Mouse (Mus musculus) retina, postnatal 1 day (tissue): ENCODE measurements around the gene Polr1d.

Source experiments
- DNase-seq: peaks from one replicate; pipeline ENCODE4 v3.0.0-alpha.2; 2012

Gene Polr1d

DNA sequence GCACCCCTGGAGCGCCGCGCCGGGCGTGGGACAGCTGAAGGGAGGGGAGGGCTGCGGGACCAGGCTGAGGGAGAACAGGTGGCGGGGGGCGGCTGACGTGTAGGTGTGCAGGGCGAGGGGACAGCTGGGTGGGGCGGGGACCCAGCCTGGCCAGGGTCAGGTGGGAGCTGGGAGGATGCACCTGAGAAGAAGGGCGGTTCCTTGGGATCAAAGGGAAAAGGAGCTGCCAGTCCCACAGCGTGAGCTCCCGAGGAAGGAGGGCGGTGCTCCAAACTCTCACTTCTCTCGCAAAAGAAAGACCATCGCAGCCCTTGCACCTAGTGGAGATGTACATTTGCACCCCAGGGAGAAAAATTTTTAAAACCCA, at the start of gene Polr1d:
Polr1d (plus strand) TSS at position 252 of the 367 bp plus-strand sequence.
- DNase-seq = no peak

DNA sequence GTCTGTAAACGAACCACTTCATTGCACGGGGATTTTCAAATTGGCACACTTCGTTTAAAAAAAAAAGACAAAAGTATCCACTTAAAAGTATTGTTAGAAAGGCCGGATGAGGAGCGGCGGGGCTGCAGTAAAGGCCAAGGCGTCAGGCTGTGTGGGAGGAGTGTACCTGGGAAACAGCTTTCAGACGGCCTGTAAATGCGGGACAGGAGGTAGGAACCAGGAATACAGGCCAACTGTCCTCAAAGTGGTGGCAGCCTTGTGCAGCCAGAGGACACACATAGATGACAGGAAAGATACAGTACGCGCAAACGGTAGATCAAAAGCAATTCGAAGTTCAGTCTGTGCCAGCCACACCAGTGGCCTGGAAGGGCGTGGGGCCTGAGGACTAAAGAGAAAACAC, 45.6 kb upstream of the Polr1d start:
- no peak for DNase-seq

DNA sequence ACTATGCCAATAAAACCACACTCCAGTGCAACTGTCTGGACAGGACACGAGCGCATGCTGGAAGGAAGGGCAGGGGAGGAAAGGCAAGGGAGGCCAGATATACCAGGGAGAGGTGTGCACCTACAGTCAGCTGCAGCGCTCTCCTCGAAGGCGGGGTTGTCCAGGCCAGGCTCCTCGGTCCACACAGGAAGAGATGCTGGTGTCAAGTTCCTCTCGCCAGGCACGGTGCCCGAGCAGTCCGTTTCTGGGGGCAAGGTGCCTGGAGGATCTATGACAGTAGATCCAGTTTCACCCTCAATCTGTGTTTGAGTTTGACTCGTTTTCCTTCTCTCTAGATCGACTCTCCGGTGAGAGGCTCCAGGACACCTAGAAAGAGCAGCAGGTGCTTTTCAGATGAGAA, 43.7 kb upstream of the Polr1d start:
- DNase-seq = no peak

DNA sequence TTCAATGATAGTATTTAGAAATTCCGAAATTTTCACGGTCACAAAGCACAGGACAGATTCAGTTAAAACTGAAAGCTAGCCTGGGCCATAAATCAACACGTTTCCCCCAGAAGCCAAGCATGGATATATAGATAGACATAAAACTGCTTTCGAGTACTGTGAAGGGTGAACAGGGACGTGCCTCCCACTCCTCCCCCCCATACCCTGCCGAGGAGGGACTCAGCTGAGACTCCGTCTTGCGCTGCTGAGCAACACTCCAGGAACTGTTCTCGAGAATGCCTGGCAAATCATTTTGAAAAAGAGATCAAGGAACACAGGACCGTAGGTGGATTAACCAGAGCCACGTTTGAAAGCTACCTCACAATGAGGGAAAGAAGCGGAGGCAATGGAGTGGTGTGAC, 42.6 kb upstream of the Polr1d start:
- DNase-seq = no peak

DNA sequence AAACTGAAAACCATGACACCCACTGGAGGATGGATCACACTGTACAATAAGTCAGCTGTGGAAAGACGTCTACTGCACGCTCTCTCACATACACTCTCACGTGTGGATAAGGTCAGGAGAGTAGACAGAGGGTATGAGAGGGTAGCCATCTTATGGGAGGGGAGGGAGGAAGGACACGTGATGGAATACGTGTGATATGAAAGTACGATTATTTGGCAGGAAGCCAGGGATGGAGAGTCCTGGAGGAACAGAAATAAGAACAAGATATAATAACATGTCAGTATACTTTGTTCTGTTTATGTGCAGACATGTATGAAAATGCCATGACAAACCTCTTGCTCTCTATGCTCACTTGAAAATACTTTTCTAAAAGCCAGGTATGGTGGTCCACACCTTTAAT, 41.5 kb upstream of the Polr1d start:
- DNase-seq = no peak

DNA sequence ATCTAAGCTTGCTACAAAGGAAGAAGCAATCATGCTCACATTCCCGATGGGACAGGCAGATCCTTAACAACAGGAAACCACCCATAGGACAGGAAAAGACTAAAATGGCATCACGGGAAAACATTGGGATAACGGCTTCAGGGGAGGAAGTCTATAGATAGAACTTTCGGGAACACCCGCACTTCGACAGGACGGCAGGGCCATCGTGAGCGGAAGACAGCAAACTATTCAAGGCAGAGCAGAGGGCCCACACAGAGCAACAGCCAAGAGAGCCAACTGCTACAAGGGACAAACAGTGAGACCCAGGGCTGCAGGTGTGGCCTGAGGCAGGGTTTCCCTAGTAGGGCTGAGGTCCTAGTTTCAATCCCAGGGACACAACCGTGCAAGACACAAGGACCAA, 40.8 kb upstream of the Polr1d start:
- DNase-seq = no peak

DNA sequence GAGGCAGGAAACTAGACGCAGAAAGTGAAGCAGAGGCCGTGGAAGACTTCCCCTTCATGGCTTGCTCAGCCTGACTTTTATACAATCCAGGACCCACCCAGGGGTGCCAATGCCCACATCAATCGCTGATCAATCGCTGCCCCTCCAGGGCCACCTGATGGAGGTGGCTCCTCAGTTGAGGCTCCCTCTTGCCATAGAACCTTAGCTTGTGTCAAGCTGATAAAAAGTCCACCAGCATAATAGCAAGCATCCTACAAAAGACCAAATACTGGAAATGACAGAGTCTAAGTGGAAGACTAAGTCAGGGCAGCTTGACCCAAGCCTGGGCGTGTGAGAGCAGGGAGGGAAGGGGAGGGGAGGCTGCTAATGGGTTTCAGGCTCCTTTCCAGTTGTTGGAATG, 40.2 kb upstream of the Polr1d start:
- no peak for DNase-seq

DNA sequence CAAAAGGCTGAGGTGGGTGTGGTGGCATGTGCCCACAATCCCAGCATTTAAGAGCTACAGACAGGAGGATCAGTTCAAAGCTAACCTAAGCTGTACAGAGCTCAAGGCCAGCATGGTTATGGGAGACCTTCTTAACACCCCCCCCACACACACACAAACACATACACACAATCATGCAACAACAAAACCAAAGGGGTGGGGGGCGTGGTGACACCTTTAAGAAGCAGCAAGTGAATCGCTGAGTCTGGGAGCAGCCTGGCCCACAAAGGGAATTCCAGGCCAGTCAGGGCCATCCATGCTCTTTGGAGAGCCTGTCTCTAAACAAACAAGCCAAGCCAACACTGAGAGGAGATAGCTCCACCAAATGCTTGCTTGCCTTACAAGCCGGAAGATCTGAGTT, 39.2 kb upstream of the Polr1d start:
- no peak for DNase-seq

DNA sequence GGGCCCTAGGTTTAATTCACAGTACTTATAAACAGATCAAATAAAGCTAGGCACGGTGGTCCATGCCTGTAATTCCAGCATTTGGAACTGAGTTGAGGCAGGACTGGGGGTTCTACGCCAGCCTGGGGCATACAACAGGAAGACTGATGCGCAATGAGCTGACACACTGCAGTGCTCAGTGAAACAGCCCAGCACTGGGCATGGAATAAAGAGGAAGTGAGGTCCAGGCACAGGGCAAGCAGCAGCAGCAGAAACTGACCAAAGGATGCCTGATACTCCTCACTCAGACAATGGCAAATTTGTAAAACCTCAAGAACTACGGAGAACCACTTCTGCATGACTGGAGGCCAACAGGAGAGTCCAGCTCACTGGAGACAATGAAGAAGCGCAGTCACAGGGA, 37.5 kb upstream of the Polr1d start:
- no peak for DNase-seq

DNA sequence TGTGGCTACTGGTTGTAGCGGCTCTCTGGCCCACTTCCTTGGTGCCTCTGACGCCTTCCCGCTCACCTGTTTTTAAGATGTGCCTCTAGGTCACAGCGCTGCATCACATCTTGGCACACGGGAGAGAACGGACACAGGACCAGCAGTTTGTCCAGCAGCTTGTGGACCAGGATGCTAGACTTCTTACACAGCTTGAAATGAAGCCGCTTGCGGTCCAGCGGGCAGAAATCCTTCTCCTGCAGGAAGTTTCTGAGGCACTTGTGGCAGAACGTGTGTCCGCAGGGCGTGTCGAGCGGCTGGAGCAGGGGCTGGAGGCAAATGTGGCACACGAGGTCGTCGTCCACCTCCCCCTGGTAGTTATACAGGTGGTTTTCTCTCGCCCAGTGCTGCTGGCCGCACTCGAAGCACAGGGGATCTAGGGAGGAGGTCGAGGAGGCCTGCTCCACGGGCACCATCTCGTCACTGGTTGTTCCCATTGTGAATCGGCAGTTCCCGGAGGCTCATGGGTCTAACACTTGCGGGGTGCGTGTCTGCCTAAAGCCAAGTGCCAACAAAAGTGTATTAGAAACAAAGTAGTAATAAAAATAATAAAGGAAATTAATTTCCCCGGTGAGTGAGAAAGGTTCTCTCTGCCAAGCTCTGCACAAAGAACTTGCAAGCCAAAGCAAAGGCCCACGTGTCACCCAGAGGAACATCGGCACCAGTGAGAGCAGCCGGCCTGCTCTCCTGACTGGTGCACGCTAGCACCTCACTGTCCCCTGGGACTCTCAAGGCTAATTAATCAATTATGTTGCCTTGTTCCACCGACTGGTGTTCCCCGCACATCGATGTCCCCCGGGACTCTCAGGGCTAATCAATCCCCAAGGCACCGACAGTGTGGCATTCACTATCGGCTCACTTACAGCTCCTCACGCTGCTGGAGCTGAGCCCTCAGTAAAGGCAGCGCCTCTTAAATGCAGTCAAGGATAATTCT, 34.6 kb upstream of the Polr1d start:
- peak; percentile 42 for DNase-seq

DNA sequence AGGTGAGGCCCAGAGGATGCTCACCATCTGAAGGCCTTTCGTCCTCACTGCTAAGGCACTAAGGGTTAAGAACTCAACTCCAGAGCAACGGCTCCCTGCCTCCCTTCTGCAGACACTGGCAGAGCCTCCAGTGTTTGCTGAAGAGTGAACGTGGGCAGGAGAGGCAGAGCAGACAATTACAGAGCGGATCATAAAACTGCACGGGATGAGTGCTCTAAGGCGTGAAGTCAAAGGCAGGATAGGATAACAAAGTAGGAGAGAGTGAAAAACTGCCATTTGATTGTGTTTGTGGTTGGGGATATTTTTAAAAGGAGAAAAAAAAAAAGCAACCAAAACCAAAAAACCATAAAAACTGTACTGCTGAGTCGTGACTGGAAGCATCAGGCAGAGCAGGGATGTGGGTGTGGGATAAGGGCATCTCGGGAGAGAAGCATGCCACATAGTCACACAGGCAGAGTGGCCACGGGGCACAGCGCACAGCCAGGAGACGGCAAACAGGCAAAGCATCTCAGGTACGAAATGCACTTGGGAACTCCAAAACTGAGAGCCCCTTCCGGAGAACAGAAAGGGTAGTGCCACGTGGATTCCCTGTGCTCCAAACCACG, 33.5 kb upstream of the Polr1d start:
- no peak for DNase-seq

DNA sequence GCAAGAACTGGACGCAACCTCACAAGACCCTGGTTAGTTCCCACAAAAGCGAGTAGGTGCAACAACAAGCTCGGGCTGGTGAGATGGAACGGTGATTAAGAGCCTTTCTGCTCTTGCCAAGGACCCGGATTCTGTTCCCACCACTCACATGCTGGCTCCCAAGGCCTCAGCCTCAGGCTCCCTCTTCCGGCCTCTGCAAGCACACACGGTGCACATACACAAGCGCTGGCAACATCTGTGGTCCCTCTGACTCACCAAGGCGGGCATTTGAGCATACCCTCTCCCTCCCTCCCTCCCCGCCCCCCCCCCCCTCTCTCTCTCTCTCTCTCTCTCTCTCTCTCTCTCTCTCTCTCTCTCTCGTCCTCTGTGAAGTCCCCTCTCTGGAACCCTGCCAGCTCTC, 31.5 kb upstream of the Polr1d start:
- peak; percentile 52 for DNase-seq

DNA sequence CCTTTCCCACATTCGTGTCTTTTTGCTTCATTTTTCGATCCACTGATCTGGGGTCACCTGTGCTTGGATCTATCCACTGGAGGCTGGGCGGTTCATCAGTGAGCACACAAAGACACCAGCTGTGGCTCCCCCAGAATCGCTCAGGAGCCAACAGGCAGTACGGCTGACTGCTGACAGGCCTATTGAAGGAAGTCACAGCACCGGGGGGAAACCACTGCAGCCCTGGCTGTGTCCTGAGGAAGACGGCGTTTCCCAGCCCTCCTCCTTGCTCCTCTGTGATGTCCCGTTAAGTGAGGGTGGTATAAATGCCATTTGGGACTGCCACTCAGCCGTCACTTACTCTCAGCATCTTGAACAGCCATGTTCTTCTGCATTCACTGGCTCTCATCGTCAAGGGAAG, 30.9 kb upstream of the Polr1d start:
- DNase-seq = no peak

DNA sequence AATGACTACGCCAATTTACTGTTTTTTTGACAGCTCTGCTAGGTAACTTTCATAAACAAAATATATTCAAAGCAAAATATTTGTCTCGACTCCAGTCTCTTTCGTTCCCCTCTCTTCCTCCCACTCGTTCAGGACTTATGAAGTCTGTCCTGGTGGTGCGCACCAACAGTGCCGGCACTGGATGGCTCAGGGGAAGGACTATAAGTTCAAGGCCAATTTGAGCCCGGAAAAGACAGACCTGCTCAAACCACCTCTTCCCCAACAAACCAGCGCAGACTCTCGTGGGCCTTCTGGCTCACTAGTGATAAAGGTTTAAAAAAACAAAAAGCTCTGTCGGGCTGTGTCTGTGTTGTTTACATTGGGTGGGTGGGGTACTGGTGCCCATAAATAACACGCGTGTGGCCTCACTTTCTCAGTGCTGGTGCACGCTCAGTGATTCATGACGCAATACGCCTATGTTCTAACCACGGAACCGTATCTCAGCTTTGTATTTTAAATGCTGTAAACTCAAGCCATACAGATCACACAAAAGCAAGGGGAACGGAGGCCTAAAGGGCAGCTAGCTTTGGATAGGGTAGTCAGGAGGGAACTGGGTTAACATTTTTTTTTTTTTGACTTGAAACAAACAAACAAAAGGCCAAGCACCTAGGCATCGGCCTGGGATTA, 27.2 kb upstream of the Polr1d start:
- DNase-seq = no peak

DNA sequence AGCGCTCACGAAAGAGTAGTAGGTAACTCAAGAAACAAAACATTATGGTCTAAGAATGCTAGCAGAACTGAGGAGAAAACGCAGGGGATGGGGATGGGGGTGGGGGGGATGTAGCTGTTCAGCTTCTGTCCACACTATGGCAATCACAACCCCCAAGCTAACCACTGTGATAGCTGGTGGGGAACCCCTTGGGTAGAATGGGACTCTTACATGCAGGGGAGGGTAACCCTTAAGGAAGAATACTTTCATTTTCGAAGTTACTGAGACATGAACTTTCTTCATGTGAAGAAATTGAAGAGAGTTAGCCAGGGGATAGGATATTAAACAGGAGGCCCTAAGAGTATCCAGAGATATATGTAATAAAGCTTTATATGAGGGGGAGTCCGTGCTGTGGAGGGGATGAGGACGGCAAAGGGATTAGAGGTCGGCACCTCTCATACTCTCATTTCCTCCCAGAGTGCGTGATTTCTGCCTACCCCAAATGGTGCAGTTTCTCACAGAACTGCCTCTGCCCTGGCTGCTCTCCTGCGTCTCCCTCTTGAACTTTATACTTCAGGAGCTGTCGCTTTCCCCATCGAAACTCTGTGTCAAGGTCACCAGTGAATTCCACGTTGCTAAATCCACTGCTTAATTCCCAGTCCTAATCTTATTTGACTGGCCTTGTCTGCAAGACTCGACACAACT, 25.9 kb upstream of the Polr1d start:
- no peak for DNase-seq

DNA sequence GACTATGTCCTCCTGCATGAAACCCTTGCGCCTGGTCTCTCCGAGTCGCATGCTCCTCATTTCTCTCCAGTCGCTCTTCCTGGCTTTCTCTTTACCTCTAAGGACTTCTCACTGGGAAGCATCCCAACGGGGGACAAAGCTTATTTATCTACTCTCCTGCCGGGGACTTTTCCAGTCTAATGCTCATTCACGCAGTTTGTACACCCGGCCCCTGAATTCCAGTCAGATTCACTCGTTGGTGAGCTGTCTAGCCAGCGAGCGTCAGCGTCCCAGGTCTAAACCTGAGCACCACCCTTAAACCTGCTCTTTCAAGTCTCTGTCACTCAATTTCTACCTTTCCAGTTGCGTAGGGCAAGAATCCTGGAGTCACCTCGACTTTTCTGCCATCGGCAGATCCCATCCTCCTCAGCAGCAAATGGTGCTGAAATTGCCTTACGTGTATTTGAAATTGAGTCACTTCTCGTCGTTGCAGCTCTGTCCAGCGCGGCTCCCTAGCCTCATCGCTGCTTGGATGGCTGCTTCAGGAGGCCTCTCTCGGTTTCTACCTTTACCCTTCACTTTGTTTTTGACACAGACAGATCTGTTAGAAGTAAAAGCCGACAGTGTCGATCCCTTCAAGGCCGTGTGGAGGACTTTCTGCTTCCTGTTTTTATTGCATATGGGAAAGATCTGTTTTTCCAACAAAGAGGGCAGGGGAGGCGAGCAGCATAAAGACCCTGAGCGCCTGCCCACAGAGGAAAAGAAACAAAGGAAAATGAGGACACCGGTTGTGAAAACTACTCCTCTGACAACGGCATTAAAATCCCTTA, 25.1 kb upstream of the Polr1d start:
- peak; percentile 48 for DNase-seq

DNA sequence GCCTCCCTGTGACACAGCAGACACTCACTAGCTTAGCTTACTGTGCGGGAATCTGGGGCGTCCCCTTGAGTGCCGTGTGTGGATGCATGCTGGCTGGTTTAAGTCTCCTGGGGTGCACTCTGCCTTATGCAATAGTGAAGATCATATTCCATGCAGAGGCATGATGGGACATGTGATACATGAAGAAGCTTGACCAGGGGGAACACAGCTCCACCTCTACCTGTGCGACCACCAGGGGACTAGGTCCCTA, 24.6 kb upstream of the Polr1d start:
- peak; percentile 44 for DNase-seq

DNA sequence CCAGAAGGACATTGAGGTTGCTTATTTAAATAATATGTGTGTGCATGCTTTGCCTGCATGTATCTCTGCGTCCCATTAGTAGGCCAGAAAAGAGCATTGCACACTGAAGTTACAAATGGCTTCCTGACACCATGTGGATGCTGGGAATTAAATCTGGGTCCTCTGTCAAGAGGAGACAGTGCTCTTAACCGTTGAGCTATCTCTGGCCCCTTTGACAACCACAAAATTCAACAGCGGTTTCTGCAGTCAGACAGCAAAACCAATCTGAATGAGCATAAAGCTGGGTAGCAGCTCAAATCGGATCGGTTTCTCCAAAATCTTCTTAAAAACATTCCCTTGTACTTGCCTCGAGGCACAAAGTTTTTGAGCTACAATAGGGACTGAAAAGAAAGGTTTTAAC, 23.8 kb upstream of the Polr1d start:
- no peak for DNase-seq

DNA sequence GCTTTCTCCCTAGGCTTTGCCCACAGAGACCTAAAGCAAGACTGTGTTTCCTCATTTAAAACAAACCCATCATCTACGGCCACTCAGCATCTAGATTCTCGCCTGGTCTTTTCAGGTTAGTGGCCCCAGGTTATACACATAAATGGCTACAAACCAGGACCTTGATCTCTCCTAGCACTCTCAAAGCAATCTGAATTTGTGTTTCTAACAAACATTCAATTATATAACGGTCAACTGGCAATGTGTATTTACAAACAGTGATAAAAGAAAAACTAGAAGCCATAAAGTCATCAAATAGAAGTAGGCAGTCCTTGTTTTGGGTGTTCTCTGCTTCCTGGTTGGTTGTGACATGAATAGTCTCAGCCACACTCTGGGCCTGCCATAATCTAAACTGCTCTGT, 23.4 kb upstream of the Polr1d start:
- DNase-seq = no peak

DNA sequence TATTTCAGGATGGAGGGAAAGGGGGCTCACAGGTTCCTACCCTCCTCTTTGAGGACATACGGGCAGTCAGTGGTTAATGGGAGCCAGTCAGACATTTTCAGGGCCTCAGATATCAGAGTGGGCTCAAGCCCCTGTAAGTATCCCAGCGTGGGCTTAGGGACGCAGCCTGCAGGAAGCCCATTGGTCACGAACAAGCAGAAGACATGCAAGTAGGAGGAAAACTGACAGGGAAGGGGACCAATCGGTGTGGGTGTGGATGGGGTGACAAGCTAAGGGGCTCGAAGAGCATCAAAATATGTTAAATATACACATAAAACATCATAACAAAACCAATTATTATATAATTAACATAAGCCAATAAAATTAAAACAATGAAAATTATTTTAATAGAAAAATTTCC, 22.5 kb upstream of the Polr1d start:
- no peak for DNase-seq

DNA sequence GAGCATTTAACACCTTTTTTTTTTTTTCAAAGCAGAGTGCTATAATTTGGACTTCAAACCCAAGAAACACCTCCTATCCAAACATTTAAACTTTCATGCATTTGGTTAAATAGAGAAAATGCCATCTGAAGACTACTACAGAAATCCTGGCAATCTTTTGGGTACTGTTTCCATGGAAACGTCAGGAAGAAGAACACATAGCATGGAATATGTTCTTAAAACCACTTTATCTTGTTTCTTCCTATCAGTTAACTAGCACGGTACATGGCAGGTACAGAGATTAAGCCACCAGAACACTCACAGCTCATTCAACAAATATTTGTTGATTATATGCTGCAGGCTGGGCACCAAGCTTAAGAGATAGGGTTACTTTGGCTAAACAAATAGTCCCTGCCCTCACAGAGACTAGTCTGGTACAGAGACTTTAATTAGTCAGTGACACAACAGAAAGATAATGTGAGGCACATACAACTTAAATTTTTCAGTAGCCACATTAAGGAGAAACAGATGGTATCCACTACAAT, 22.0 kb upstream of the Polr1d start:
- DNase-seq = no peak

DNA sequence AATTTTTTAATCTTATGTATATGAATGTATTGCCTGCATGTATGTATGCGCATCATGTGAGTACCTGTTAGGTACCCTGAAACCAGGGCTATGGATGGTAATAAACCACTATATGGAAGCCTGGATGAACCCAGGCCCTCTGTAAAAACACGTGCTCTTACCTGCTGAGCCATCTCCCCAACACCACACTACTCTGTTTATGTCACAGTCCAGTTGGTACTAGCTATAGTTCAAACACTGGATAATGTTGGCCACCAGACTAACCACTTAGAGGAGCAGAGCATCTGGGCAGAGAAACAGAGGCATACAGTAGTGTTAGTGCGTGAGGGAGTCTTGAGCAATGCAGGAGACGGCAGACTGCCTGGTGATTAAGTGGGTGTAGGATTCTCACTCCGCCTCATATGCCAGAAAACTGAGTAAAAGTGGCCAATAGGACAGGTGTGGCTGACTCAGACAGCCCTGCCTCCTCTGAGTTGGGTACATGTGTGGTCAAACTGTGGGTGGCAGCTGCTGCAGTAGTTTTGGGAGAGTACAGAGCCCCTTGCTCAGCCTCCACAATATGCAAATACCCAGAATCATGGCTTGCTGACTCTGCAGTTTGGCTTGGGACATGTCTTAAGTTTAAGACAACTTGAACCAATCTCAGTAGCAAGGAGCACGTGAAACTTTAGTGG, 21.1 kb upstream of the Polr1d start:
- no peak for DNase-seq
